Mouse (Mus musculus) hindbrain, embryonic 12.5 days (tissue): Measurements from ENCODE around the gene Tbcd. TPM values are rescaled to one million over a fixed set of nuclear protein-coding genes. Genes with fewer than 3 reads are reported as not detected.

Experiments
- ATAC-seq: fragments of 200-750 bp; cut with Nextera tagmentation; 2 replicates; pipeline ENCODE4 v1.8.0; 2017; ENCODE audit warnings: moderate TSS enrichment; ENCODE audit not compliant: low FRiP score
- H3K27ac ChIP-seq: fragments of 300-500 bp; sonication (generic); 2 replicates; pipeline ENCODE4 v1.5.1; 2016; ENCODE audit warnings: mild to moderate bottlenecking
- H3K27me3 ChIP-seq: fragments of 300-500 bp; sonication (generic); 2 replicates; pipeline ENCODE4 v1.6.1; 2016; ENCODE audit warnings: mild to moderate bottlenecking
- H3K36me3 ChIP-seq: fragments of 300-500 bp; sonication (generic); 2 replicates; pipeline ENCODE4 v1.6.1; 2016; ENCODE audit warnings: mild to moderate bottlenecking
- H3K4me1 ChIP-seq: fragments of 300-500 bp; sonication (generic); 2 replicates; pipeline ENCODE4 v1.6.1; 2016
- H3K4me2 ChIP-seq: fragments of 300-500 bp; sonication (generic); replicated peaks from 2 replicates; pipeline ENCODE4 v1.6.1; 2016; ENCODE audit warnings: mild to moderate bottlenecking
- H3K4me3 ChIP-seq: fragments of 300-500 bp; sonication (generic); 2 replicates; pipeline ENCODE4 v1.5.1; 2016; ENCODE audit warnings: mild to moderate bottlenecking
- H3K9ac ChIP-seq: fragments of 300-500 bp; sonication (generic); 2 replicates; pipeline ENCODE4 v1.6.1; 2016; ENCODE audit warnings: mild to moderate bottlenecking, moderate library complexity
- H3K9me3 ChIP-seq: fragments of 300-500 bp; sonication (generic); replicated peaks from 2 replicates; pipeline ENCODE4 v1.6.1; 2016; ENCODE audit warnings: mild to moderate bottlenecking
- WGBS: fragments of 180-500 bp; shearing (Covaris S2); methylation state at CpG from one replicate; pipeline ENCODE4 v1.1.7; 2016; 5-methylcytosine and 5-hydroxymethylcytosine counted together
- polyA plus RNA-seq: library from polyadenylated mRNA; unstranded; fragments of >200 nt; fragmentation: Nextera tagmentation; extraction: Ambion mirVana; gene quantifications from 2 replicates; pipeline ENCODE4 v1.2.1, GENCODE M21; 2016

Tbcd gene
- polyA plus RNA-seq, 1 experiment from 2014 or later = 61.6 TPM

- Histone ChIP-seq H3K27me3 (no peaks in the 10 kb centered on the region), H3K36me3 (peaks cover 26% of the 10 kb centered on the region; the same call in 1 of the 2 replicates), H3K27ac (no peak overlapping the region), H3K9ac (no peak overlapping the region), H3K9me3 (no peaks in the 10 kb centered on the region), H3K4me2 (no peak overlapping the region), H3K4me1 (no peaks in the 10 kb centered on the region), H3K4me3 (no peak overlapping the region)
- WGBS = 90% methylated on average over 2 of the region's 2 CpGs
- no peak for ATAC-seq
Observed at GRCm38 (mm10) chr11:121481129-121481528, 29.4 kb downstream of the Tbcd start.

GRCm38 (mm10) chr11:121485882-121486281 is 34.1 kb downstream of the Tbcd start:
- 86% methylated on average over 9 of the region's 9 CpGs for WGBS
- Histone ChIP-seq H3K9me3 (no peaks in the 10 kb centered on the region), H3K4me1 (no peaks in the 10 kb centered on the region), H3K4me3 (no peak overlapping the region), H3K4me2 (no peak overlapping the region), H3K27me3 (no peaks in the 10 kb centered on the region), H3K9ac (no peak overlapping the region), H3K36me3 (0 out of 2 replicates have a peak, but pooled peaks cover 10% of the 10 kb centered on the region), H3K27ac (no peak overlapping the region)
- ATAC-seq = no peak

GRCm38 (mm10) chr11:121490651-121491050 is 38.9 kb downstream of the Tbcd start:
- no peak for ATAC-seq
- Histone ChIP-seq H3K4me2 (no peak overlapping the region), H3K4me3 (no peak overlapping the region), H3K36me3 (peaks cover 13% of the 10 kb centered on the region), H3K27ac (no peak overlapping the region), H3K27me3 (no peaks in the 10 kb centered on the region), H3K9me3 (no peaks in the 10 kb centered on the region), H3K9ac (no peak overlapping the region), H3K4me1 (no peaks in the 10 kb centered on the region)

GRCm38 (mm10) chr11:121500595-121500994 is 48.8 kb downstream of the Tbcd start:
- no peak overlapping the region for H3K4me3 ChIP-seq
- H3K27me3 ChIP-seq = no peaks in the 10 kb centered on the region
- H3K9me3 ChIP-seq = no peaks in the 10 kb centered on the region
- no peak overlapping the region for H3K4me2 ChIP-seq
- H3K4me1 ChIP-seq = no peaks in the 10 kb centered on the region
- H3K27ac ChIP-seq = no peak overlapping the region
- H3K36me3 ChIP-seq = peaks cover 49% of the 10 kb centered on the region
- H3K9ac ChIP-seq = no peak overlapping the region
- no peak for ATAC-seq

- no peak overlapping the region for H3K9ac ChIP-seq
- WGBS = 86% methylated on average over 4 of the region's 4 CpGs
- H3K4me2 ChIP-seq = no peak overlapping the region
- H3K36me3 ChIP-seq = peaks cover 48% of the 10 kb centered on the region
- no peaks in the 10 kb centered on the region for H3K27me3 ChIP-seq
- no peak overlapping the region for H3K27ac ChIP-seq
- no peak overlapping the region for H3K4me3 ChIP-seq
- H3K4me1 ChIP-seq = no peaks in the 10 kb centered on the region
- H3K9me3 ChIP-seq = no peaks in the 10 kb centered on the region
- ATAC-seq = no peak
Observed at GRCm38 (mm10) chr11:121501525-121501924, 49.8 kb downstream of the Tbcd start.

- no peak overlapping the region for H3K27ac ChIP-seq
- H3K27me3 ChIP-seq = no peaks in the 10 kb centered on the region
- no peaks in the 10 kb centered on the region for H3K9me3 ChIP-seq
- H3K36me3 ChIP-seq = peaks cover 41% of the 10 kb centered on the region
- no peaks in the 10 kb centered on the region for H3K4me1 ChIP-seq
- H3K9ac ChIP-seq = no peak overlapping the region
- ATAC-seq = no peak
- H3K4me2 ChIP-seq = no peak overlapping the region
- no peak overlapping the region for H3K4me3 ChIP-seq
- 88% methylated on average over 4 of the region's 4 CpGs for WGBS
Observed at GRCm38 (mm10) chr11:121502000-121502860, 50.5 kb downstream of the Tbcd start.

- H3K4me2 ChIP-seq = no peak overlapping the region
- no peak overlapping the region for H3K4me3 ChIP-seq
- no peaks in the 10 kb centered on the region for H3K9me3 ChIP-seq
- H3K4me1 ChIP-seq = no peaks in the 10 kb centered on the region
- H3K27ac ChIP-seq = no peak overlapping the region
- H3K27me3 ChIP-seq = no peaks in the 10 kb centered on the region
- H3K36me3 ChIP-seq = peaks cover 17% of the 10 kb centered on the region
- WGBS = 90% methylated on average over 4 of the region's 4 CpGs
- ATAC-seq = no peak
- no peak overlapping the region for H3K9ac ChIP-seq
Observed at GRCm38 (mm10) chr11:121508478-121508877, 56.7 kb downstream of the Tbcd start.

GRCm38 (mm10) chr11:121510512-121511246 is 58.9 kb downstream of the Tbcd start:
- H3K27ac ChIP-seq = no peak overlapping the region
- no peak overlapping the region for H3K9ac ChIP-seq
- no peaks in the 10 kb centered on the region for H3K4me1 ChIP-seq
- no peaks in the 10 kb centered on the region for H3K9me3 ChIP-seq
- no peaks in the 10 kb centered on the region for H3K27me3 ChIP-seq
- no peak for ATAC-seq
- WGBS = 80% methylated on average over 9 of the region's 9 CpGs
- H3K4me2 ChIP-seq = no peak overlapping the region
- H3K4me3 ChIP-seq = no peak overlapping the region
- peaks cover 2% of the 10 kb centered on the region for H3K36me3 ChIP-seq

- 96% methylated on average over 8 of the region's 8 CpGs for WGBS
- Histone ChIP-seq H3K36me3 (no peaks in the 10 kb centered on the region; the same call in 1 of the 2 replicates), H3K9ac (no peak overlapping the region), H3K27me3 (no peaks in the 10 kb centered on the region), H3K4me2 (no peak overlapping the region), H3K4me1 (no peaks in the 10 kb centered on the region), H3K4me3 (no peak overlapping the region), H3K27ac (no peak overlapping the region), H3K9me3 (no peaks in the 10 kb centered on the region)
- no peak for ATAC-seq
Observed at GRCm38 (mm10) chr11:121512896-121513572, 61.3 kb downstream of the Tbcd start.

GRCm38 (mm10) chr11:121515996-121516395 is 64.2 kb downstream of the Tbcd start:
- Histone ChIP-seq H3K4me2 (no peak overlapping the region), H3K9me3 (no peaks in the 10 kb centered on the region), H3K4me3 (no peak overlapping the region), H3K9ac (no peak overlapping the region), H3K36me3 (no peaks in the 10 kb centered on the region; the same call in 1 of the 2 replicates), H3K4me1 (no peaks in the 10 kb centered on the region), H3K27me3 (no peaks in the 10 kb centered on the region), H3K27ac (no peak overlapping the region)
- ATAC-seq = no peak
- WGBS = 82% methylated on average over 9 of the region's 9 CpGs

- 81% methylated on average over 3 of the region's 3 CpGs for WGBS
- Histone ChIP-seq H3K27me3 (no peaks in the 10 kb centered on the region), H3K9ac (no peak overlapping the region), H3K4me1 (no peaks in the 10 kb centered on the region), H3K4me2 (no peak overlapping the region), H3K27ac (no peak overlapping the region), H3K36me3 (no peaks in the 10 kb centered on the region; the same call in 1 of the 2 replicates), H3K4me3 (no peak overlapping the region), H3K9me3 (no peaks in the 10 kb centered on the region)
- ATAC-seq = no peak
Observed at GRCm38 (mm10) chr11:121516906-121517305, 65.2 kb downstream of the Tbcd start.

GRCm38 (mm10) chr11:121517687-121518465 is 66.1 kb downstream of the Tbcd start:
- Histone ChIP-seq H3K9me3 (no peaks in the 10 kb centered on the region), H3K9ac (no peak overlapping the region), H3K27ac (no peak overlapping the region), H3K27me3 (no peaks in the 10 kb centered on the region), H3K4me3 (no peak overlapping the region), H3K4me1 (no peaks in the 10 kb centered on the region), H3K4me2 (no peak overlapping the region), H3K36me3 (no peaks in the 10 kb centered on the region)
- ATAC-seq = no peak
- 84% methylated on average over 17 of the region's 17 CpGs for WGBS
